Mouse (Mus musculus): ENCODE measurements around the gene Lrrc8b.
A peak's percentile ranks its signal among the peaks of the same experiment; 100 is the strongest.

Lrrc8b gene

GRCm38 (mm10) chr5:105415198-105415791 is at the start of gene Lrrc8b:
Gene Lrrc8b, plus strand, starts transcription at chr5:105415775.
- DNase-seq (ENCODE audit: extremely low spot score, low spot score): peak; percentile 83

GRCm38 (mm10) chr5:105381482-105381881 is 34.1 kb upstream of the Lrrc8b start:
- no peak for DNase-seq (ENCODE audit: extremely low spot score, low spot score)

- no peak for DNase-seq (ENCODE audit: extremely low spot score, low spot score)
Measured at GRCm38 (mm10) chr5:105390346-105390745, 25.2 kb upstream of the Lrrc8b start.

- DNase-seq (ENCODE audit: extremely low spot score, low spot score): no peak
Measured at GRCm38 (mm10) chr5:105393731-105394130, 21.8 kb upstream of the Lrrc8b start.

- no peak for DNase-seq (ENCODE audit: extremely low spot score, low spot score)
Measured at GRCm38 (mm10) chr5:105395188-105395587, 20.4 kb upstream of the Lrrc8b start.

- no peak for DNase-seq (ENCODE audit: extremely low spot score, low spot score)
Measured at GRCm38 (mm10) chr5:105398966-105399365, 16.6 kb upstream of the Lrrc8b start.

- DNase-seq (ENCODE audit: extremely low spot score, low spot score): peak; percentile 69
Measured at GRCm38 (mm10) chr5:105399631-105400423, 15.7 kb upstream of the Lrrc8b start.

GRCm38 (mm10) chr5:105400424-105401375 is 14.9 kb upstream of the Lrrc8b start:
- peak; percentile 30 for DNase-seq (ENCODE audit: extremely low spot score, low spot score)

- no peak for DNase-seq (ENCODE audit: extremely low spot score, low spot score)
Measured at GRCm38 (mm10) chr5:105401536-105401935, 14.0 kb upstream of the Lrrc8b start.

- DNase-seq (ENCODE audit: extremely low spot score, low spot score): peak; percentile 71
Measured at GRCm38 (mm10) chr5:105404961-105405360, 10.6 kb upstream of the Lrrc8b start.

- no peak for DNase-seq (ENCODE audit: extremely low spot score, low spot score)
Measured at GRCm38 (mm10) chr5:105407661-105408060, 7.9 kb upstream of the Lrrc8b start.

GRCm38 (mm10) chr5:105409092-105409491 is 6.5 kb upstream of the Lrrc8b start:
- DNase-seq (ENCODE audit: extremely low spot score, low spot score): no peak

GRCm38 (mm10) chr5:105410521-105411293 is 4.9 kb upstream of the Lrrc8b start:
- no peak for DNase-seq (ENCODE audit: extremely low spot score, low spot score)

GRCm38 (mm10) chr5:105411294-105411570 is 4.3 kb upstream of the Lrrc8b start:
- DNase-seq (ENCODE audit: extremely low spot score, low spot score): no peak

- DNase-seq (ENCODE audit: extremely low spot score, low spot score): no peak
Measured at GRCm38 (mm10) chr5:105411768-105412167, 3.8 kb upstream of the Lrrc8b start.

GRCm38 (mm10) chr5:105412634-105413033 is 2.9 kb upstream of the Lrrc8b start:
- no peak for DNase-seq (ENCODE audit: extremely low spot score, low spot score)

- DNase-seq (ENCODE audit: extremely low spot score, low spot score): no peak
Measured at GRCm38 (mm10) chr5:105414341-105415120, 1.0 kb upstream of the Lrrc8b start.

GRCm38 (mm10) chr5:105415951-105416675 is 538 bp downstream of the Lrrc8b start:
- DNase-seq (ENCODE audit: extremely low spot score, low spot score): peak; percentile 47

- DNase-seq (ENCODE audit: extremely low spot score, low spot score): no peak
Measured at GRCm38 (mm10) chr5:105417217-105417616, 1.6 kb downstream of the Lrrc8b start.

GRCm38 (mm10) chr5:105418364-105418763 is 2.8 kb downstream of the Lrrc8b start:
- no peak for DNase-seq (ENCODE audit: extremely low spot score, low spot score)
